Mouse (Mus musculus) testis, postnatal 10 days (tissue): ENCODE measurements around the gene Spata32.
A peak's percentile ranks its signal among the peaks of the same experiment; 100 is the strongest.

Experiments used
- DNase-seq: peaks from one replicate; pipeline ENCODE4 v3.0.0; 2021; ENCODE audit warnings: low spot score

Gene Spata32

DNA sequence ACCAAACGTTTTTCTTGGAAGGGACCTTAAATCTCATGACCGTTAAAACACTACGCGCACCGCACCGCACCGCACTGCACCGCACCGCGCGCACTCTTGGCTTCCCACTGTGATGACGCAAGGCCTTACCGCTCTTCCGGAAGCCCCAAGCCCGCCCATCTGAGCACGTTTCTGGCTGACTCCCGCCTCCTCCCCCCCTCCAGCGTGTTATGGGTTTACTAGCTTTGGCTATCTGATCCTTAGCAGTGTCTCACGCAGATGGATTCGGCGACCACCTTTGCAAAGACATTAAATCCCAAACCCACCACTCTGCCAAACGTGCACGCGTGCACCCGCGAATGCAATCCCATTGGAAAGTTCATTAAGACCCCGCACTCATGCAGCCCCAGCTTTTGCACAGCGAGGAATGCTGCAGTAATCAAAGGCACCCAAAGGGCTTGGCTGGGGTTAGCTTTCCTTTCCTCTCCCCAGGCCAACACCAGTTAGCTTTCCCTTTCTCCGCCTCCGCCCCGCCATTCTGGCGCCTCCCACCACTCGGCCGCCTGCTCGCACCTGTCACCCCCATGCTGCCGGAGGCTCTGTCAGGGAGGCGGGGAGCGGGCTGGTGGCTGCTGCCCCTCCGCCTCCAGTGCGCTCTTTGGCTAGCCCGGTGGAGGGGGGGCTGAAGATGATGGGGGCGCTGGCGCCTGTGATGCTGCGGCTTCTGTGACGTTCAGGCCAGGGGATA, at the start of gene Spata32:
TSS of gene Spata32 (minus strand) at position 643 of the 727 bp plus-strand sequence.
- peak; percentile 68 for DNase-seq

DNA sequence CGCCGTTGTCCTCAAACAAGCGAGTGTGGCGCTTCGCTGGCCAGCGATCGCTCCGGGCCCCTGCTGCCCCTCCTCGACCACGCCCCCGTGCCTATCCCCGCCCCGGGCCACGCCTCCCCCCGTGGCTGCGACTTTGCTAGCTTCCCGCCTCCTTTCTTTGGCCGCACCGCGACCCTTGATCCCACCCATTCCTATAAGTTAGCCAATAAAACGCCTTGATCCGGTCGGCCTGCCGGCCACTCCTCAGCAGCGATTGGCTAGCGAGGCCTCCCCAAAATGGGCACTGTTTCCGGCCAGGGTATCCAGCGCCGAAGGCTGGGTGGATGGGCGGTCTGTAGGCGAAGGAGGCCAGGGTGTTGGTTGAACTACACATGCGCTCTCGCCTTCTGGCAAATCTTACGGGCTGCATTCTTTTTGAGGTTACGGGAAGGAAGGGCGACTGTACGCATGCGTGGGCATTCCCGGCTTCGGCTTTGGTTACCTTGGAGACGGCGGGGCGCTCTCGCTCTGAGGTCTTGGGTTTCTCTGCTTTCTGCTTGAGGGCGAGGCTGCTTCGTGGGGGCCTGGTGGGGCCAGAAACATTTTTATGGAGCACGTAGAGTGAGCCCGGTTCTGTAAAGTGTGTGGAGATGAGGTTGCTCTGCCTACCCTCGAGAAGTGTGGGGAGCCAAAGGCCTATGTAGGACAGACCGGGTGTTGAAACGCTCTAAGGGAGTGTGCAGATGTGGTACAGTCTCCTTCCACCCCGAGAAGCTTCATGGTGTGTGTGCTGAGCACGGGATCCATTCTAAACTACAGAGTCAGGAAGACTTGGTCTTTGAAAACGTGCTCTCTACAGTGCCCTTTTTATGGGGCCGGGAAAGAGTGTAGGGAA, 49.4 kb upstream of the Spata32 start, which contains the start of gene Map3k14:
TSS of gene Map3k14 (minus strand) at position 127 of the 874 bp plus-strand sequence.
- DNase-seq: peak; percentile 100

DNA sequence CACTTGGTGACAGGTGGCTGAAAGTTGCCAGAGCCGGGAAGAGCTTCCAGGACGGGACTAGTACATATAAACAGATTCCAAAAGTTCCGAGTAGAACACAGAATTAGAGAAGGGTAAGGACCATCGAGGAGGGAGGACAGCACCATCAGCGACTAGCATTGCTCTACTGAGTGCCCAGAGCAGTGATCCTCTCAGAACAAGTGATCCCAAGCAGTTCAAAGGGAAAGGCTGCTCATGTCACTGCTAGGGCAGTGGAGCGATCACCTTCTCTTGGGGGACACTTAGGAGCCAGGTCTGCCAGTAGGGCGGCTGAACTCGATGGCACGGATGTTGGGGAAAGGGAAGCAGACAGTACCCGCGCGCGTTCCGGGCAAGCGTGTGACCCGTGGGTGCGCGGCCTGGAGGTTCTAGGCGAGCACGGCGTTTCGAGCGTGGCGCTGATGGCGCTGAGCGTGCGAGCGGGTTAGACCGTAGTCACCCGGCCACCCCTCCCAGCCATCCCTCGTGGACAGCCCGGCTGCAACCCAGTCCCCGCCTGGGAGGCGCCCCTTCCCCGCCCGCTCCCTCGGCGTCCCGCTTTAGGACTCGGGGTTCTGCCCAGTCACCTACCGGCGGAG, 48.6 kb upstream of the Spata32 start:
- DNase-seq: no peak

DNA sequence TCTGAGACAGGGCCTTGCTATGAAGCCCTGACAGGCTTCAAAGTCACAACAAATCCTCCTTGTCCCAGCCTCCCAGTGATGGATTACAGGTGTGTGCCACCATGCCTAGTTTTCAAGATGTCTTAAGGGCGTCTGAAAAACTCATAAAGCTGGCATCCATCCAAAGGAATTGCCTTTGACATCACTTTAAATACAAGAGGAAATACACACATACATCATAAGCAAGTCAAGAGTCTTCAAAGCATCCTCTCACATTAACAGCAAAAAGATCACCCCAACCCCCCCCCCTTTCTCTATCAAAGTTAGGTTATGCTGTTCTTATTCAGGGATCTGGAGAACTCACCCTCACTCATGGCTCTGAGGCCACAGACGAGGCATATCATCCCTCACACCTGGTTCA, 47.6 kb upstream of the Spata32 start:
- DNase-seq: no peak

GRCm38 (mm10) chr11:103265211-103265610, 47.0 kb upstream of the Spata32 start:
- no peak for DNase-seq

GRCm38 (mm10) chr11:103264427-103265005, 46.3 kb upstream of the Spata32 start:
- DNase-seq: no peak

GRCm38 (mm10) chr11:103263551-103263950, 45.3 kb upstream of the Spata32 start:
- no peak for DNase-seq

DNA sequence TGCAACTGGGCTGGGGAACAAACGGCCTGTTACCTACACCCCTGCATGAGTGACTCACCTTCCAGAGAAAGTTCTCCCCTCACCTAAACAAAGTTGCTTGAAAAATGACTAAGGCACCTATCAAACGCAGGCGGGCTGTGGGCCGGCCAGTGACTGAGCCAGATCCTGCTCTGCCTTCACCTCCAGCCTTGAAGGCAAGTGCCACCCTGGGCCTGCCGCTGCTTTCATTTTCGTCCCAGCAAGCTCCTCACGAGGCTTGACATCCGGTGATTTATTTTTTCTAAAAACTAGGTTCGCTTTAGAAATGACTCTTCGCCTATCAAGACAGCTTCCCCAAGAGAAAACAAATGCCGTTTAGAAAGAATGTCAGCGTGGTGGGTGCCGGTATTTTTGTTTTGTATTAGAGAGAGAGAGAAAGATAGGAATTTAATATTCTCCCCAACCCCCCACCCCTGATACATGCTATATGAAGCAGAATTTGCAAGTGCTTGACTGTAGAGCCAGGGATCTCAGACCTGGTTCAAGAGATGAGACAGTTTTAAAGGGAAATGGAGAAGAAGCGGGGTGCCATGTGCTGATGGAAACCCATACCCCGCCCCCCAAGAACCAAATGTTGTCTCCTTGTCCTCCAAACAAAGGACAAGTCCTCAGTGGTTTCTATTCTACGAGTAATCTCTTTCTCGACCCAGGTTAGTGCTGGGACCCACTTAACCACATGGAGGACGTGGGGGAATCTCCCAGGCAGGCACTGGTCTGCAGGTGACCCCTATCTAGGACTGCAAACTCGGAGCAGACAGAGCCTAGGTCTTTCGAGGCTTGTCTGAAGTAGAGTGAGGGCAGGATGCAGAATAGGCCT, 44.4 kb upstream of the Spata32 start:
- no peak for DNase-seq

GRCm38 (mm10) chr11:103261671-103262411, 43.6 kb upstream of the Spata32 start:
- no peak for DNase-seq

DNA sequence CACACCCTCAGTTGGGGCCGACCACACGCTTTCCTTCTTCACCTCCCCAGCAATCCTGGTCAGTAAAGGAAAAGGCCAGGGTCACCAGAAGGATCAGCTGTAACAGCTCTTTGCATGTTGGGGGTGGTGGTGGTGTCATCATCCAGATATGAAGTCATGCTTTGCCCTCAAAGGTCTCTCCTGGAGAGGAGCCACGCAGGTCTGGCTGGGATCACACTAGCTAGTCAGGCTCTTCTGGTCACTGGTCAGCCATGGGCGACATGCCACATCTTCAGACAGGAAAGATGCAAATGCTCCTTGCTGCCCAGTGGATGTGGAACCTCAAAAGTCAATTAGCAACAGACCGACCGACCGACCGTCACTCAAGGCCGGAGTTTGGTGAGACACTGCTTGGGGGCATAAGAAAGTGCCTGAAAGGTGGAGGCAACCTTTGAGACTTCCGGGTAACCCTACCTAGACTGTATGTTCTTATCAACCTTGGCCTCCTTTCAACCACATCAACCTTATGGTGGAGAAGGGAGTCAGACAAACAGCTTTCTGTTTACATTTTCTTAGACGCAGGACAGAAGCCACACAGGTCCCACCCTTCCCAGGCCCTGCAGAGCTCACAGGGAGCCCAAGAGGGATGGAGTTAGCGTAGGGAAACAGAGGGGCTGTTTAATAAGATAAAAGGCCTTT, 42.4 kb upstream of the Spata32 start:
- DNase-seq: no peak

- no peak for DNase-seq
Measured at GRCm38 (mm10) chr11:103260034-103260433, 41.8 kb upstream of the Spata32 start.

DNA sequence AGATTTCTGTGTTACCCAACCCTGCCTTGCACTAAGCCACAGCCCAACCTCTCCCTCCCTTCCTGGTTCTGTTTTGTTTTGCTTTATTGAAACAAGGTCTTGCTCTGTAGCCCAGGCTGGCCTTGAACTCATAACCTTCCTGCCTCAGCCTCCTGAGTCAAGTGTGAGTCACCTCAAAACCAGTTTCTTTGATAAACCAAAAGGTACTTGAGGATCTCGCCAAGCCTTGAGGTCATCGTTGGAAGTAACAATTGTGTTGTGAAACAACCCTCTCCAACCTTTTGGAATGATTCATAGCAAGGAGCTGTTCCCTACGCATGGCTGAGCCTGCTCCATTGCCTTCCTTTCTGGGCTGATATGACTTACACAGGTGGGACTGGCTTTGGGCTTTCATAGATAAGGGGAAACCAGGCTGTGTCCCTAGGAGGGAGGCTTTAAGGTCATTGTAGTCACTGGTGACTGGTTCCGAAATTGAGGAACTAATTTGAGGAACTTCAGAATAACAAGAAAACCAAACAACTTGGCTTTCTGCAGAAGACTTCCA, 39.8 kb upstream of the Spata32 start:
- DNase-seq: no peak

- no peak for DNase-seq
Measured at GRCm38 (mm10) chr11:103253605-103254004, 35.4 kb upstream of the Spata32 start.

- DNase-seq: no peak
Measured at GRCm38 (mm10) chr11:103252380-103252779, 34.1 kb upstream of the Spata32 start.

GRCm38 (mm10) chr11:103250324-103250723, 32.1 kb upstream of the Spata32 start:
- no peak for DNase-seq

DNA sequence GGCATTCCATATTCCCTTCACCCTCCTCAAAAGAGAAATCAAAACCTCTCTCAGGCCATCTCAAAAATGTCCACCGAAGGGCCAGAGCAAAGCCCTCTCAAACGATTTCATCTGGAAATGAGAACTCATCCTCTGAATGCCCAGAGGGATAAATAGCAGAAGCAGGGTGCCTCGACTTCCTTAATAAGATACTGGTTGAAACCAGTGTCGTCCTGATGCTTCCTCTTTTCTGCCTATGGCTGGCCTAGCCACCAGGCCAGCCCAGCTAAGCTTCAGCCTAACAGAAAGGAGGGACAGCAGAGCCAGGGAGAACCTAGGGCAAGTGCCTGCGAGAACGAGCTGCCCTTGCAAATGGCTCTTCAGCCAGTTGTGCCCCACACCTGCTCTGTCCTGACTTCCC, 31.3 kb upstream of the Spata32 start:
- DNase-seq: no peak

DNA sequence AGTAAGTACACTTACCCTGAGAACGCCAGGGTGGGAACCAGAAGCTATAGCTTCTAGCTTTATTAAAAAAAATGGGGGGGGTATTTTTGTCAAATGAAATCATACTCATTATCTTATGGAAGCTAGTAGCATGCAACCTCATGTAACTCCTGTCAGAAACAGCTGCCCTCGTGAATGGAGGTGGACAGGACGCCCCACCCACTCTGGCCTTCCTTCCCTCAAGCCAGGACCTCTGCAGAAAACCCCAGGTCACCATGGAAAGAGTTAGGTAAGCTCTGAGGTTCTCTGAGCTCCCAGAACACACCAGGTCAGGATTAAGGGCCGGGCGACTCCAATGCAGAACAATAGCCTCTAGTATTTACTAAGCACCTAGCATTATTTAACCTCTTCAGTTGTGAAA, 30.6 kb upstream of the Spata32 start:
- no peak for DNase-seq

GRCm38 (mm10) chr11:103247504-103248177, 29.4 kb upstream of the Spata32 start:
- DNase-seq: peak; percentile 80

- no peak for DNase-seq
Measured at GRCm38 (mm10) chr11:103246731-103247290, 28.6 kb upstream of the Spata32 start.
